Mouse (Mus musculus) v-Abl transformed pro-B cells (cell line): ENCODE results near the gene Hmga2.

Source experiments
- in situ Hi-C, 2 experiments: fragments of 400-800 bp; cut with MboI; formaldehyde crosslinking; loops; one replicate each; pipeline ENCODE4 v1.15.1; 2025; ENCODE audit not compliant: unreplicated experiment in 2 of 2

The Hmga2 gene

DNA sequence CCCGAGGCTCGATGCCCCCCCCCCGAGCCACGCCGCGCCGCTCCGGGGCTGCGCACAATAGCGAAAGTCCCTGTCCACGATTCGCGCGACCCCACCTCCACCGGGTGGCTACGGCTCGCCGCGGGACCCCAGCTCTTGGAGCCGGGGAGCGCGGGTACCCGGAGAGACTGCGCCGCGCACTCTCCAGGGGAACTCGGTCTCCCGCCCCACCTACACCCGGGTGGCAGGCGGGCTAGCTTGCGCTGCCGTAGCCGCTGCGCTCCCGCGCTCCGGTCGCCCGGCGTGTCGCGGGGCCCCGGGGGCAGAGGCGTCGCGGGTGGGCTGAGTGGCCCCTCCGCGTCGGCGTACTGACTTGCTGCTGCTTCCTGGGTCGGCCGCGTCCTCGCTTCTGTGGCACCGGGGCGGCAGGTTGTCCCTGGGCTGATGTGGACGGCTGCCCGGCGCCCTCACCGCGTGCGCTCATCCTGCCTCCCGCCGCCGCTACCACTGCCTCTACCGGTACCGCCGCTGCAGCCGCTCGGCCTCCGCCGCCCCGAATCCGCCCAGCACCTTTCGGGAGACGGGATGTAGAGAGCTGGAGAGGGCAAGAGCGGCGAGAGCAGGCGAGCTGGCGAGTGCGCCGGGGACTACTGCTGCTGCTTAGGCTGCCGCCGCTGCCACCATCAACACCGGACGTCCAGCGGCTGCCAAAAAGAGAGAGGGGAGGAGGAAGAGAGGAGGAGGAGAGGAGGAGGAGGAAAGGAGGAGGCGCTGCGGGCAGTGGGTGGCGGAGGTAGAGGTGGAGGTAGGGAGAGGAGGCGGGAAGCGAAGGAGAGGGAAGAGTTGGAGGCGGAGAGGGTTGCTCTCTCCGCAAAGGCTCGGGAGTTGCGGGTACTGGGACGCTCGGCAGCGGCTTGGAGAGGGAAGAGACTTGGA is at the start of gene Hmga2:
Gene Hmga2, minus strand, starts transcription at position 869 of the 915 bp plus-strand sequence.
- in situ Hi-C loops = no loop called here

DNA sequence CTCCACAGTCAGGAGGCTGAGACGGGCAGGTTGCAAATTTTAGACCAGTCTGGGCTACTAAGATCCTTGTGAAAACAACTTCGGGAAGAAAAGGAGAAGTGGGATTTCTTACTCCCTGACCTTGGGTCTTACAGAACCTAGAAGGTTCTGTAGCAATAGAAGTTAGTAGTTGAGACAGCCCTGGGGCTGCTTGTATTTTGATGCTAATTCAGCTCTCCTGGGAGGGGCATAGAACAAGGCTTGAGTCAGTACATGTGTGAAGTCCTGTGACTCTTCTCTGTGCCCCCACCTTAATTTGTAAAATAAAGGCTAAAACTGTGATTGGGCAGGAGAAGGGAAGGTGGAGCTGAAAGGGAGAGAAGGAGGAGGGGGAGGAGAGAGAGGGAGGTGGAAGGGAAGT is 46.7 kb upstream of the Hmga2 start:
- in situ Hi-C loops = no loop called here

DNA sequence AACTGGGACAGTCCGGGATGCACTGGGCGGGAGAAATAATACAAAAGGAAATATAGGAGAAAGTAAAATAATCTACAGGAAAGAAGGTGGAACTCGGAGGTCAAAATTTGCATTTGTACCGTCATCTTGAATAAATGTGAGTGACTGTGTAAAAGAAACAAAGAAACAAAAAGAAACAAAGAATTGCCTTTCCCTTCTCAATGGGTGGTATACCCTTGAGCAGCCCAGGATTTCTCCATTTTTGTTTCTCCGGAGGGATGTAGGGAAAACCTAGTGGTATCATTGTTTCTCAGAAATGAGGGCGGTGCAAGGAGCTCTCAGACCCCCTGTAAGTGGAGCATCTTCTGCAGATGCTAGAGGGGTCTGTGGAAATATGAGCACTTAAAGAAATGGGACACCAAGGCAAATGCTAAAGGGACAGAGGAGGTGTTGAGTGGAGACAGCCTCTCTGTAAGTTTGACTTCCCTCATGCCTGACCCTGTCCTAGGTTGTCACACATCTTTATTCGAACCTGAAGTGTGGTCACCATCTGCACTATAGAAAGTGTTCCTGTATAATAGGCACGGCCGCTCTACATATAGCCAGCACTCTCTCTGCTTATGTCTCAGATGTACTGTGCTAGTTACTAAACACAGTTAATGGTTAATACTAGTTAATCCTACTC is 45.8 kb upstream of the Hmga2 start:
- in situ Hi-C loops = no loop called here

DNA sequence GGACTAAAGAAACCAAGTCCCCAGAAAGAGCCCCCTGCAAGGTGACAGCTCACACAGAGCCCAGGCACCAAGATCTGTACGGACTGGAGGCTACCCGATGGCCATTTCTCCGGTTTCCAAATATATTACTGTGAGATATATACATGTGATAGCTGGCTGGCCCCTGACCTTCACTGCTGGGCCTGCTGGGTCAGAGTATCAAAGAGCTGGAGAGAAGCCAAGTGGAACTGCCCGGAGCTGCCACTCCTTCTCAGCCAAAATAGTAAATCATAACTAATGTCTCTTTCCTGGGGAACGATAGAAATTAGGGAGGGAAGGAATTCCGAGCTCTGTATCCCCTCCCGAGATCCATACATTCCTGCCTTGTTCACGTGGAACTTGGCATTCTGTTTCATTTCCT is 40.0 kb upstream of the Hmga2 start:
- in situ Hi-C loops = no loop called here

DNA sequence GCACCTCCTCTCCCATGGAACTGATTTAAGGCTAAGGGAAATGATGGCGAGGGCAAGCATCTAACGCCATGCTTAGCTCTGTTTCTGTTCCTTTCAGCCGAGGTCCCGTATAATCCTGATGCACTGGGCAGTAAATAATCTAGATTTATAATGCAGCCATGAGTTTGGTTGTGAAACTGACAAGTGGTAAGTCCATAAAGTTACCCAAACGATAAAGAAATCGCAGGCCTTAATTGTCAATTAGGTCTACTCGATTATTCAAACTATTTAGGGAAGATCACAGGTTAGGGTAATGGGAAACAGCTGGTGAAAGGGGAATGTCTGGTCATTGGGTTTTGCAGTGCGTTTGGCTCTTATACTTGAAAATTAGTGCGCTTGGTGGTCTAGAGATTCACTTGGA is 37.5 kb upstream of the Hmga2 start:
- in situ Hi-C loops = no loop called here

DNA sequence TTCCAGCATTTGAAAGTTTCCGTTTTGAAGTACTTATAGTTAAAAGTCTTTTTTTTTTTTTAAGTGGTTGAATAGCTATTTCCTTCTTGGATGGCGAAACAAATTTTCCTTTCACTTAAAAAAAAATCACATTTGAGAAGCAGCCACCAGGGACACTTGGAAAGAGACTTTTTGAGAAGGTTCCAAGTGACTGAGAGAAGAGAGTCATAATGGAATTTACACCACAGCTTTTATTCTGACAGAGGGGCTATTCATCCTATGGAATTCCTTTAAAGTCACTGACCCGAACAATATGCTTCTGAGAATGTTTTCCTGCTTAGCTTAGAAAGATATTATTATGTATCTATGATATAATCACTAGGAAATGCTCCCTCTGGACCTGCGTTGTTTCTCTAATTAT is 36.7 kb upstream of the Hmga2 start:
- in situ Hi-C loops = no loop called here

DNA sequence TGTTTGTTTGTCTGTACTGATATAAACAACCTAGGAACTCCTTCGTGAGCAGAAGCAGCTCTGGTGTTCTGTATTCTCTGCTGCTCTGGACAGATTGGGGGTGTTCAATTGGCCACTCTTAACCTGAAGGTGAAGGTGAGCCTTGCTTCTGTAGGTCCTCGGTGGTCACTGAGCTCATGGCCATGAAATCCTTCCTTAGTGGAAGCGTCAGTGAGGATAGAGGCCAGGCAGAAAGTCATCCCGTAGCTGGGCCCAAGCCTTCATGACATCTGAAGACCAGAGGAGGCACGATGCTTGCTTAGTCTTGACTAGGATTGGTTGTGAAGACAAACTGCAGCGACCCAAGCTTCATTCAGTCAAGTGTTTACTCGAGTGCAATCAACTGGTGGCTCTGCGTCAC is 35.9 kb upstream of the Hmga2 start:
- in situ Hi-C loops = no loop called here

DNA sequence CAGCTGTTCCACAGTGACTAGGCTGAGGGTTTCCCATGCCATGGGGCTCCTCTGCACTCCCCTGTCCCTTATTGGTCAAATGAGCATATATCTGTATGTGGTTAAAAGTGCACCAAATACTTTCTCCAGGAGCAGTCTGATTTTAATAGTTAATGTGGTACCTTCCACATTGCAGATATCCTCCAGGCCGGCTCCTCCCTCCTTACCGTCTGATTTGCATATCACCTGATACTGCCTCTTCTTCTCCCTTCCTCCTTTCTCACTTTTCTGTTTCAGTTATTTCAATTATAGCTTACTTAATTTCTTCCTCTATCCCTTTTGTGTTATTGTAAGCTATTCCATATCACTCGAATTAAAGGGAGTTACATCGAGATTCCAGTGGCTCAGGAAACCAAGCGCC is 27.7 kb upstream of the Hmga2 start:
- in situ Hi-C loops = no loop called here

DNA sequence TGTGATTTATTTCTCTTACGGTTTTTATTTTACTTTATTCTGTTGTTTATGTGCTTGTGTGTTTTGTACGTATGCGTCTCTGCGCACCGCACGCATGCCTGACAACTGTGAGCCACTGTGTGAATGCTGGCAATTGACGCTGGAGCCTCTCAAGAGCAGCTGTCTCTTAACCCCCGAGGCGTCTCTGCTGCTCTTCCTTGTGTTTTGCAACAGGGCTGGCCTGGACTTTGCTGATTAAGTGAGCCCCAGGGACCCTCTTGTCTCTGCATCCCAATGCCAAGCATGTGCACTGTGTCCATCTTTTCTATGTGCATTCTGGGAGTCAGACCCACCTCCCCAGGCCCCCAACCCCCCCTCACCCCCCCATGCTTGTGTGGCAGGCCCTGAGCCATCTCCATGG is 24.5 kb upstream of the Hmga2 start:
- in situ Hi-C loops = no loop called here

DNA sequence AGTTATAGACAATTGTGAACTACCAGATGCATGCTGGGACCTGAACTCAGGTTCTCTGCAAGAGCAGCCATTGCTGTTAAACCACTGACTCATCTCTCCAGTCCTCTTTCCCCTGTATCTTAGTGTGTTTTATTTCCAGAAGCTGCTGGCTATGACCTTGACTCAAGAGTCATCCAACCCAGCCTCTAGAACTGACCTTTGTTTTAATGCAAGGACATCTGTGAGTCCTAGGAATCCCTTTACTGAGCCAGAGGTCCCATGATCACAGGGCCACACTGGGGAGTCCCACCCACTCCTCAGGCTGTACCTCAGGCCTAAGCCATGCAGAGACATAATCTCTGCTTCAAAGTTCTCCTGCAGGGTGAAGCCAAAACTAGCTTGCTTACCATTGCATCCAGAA is 21.8 kb upstream of the Hmga2 start:
- in situ Hi-C loops = no loop called here

DNA sequence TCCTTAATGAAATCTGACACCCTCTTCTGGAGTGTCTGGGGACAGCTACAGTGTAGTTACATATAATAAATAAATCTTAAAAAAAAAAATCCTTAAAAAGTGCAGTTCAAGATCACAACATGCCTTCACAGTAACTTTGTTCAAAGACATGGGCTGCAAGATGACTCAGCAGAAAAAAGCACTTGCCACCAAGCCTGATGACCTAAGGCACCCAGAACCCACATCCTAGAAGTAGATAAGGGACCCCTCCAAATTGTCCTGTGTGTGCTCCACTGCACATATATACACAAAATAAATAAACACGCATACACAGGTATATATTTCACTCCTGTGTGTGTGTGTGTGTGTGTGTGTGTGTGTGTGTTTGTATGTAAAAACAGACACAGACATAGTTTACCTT is 18.4 kb upstream of the Hmga2 start:
- in situ Hi-C loops = no loop called here

DNA sequence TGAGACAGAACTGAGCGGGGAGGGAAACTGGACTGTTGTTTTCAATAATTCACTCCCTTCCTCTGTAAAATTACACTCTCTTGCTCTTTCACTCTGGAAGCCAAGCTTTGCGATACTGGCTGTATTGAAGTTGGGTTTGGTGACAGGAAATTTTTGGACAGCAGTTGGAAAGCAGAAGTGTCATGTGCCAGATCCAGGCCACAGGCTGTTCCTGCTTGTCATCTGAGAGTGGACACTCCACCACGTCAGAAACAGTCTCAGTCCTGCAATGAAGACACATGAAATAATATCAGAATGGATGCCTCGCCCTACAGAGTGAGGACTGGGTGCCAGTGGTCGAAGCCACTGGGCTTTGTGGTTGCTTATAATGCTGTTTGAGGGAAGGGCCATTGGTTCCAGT is 15.2 kb upstream of the Hmga2 start:
- in situ Hi-C loops = no loop called here

DNA sequence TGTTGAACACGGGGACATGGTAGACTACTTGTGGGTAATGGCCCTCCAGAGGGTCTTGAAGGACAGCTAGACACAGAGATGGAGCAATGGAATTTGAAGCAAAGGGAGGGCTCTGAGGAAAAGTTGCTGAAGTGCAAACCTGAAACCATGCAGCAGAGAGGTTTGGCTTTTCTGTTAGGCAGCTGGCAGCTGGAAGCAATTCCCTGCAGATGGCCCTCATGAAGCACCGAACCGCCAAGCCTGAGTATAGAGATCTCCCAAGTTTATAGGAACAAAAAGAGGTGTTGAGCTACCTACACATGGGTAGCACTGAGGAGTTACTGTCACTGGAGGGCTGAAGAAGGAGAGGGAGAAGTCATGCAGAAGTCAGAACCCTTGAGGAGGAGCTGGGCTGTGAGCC is 13.3 kb upstream of the Hmga2 start:
- in situ Hi-C loops = no loop called here

DNA sequence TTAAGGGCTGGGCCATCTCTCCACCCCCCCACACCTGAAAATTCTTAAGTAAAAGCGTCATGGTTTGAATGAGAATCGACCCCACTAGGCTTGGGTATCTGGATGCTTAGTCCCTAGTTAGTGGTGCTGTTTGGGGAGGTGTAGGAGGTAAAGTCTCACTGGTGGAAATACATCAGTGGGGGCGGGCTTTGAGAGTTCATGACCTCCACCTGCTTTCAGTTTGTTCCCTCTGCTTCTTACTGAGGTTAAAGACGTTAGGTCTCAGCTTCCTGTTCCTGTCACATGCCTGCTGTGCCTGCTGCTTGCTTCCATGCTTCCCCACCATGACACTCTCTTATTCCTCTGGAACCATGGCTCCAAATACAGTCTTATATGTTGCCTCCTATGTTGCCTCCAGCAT is 12.3 kb upstream of the Hmga2 start:
- in situ Hi-C loops = no loop called here

DNA sequence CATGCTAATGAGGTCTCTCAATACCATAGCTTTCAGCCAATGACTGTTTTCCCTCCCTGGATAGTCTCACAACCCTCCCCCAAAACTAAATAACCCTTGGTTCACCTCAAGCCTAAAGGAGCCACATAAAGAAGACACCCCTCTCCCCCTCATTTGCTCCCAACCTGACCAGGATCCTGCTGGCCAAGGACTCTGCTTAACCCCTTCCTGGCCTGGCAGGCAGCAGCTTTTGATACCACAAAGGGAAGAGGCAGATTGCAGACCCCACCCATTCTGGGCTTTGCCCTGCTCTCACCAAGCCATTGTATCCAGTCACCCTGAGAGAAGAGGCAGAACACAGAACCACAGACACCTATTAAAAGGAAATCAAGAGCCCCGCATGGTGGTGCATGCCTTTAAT is 11.6 kb upstream of the Hmga2 start:
- in situ Hi-C loops = no loop called here

DNA sequence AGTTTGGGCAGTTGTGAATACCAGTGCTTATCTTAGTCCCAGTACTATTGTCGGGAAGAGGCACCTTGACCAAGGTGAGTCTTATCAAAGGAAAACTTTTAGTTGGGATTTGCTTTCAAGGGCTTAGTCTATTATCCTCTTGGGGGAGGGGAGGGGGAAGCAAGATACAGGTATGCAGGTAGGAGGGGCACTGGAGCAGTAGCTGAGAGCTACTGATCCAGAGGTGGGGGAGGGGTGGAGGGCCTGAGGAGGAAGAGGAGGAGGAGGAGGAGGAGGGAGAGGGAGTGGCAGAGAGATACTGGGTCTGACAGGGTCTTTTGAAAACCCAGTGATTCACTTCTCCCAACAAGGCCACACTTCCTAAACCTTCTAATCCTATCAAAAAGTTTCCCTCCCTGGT is 9.2 kb upstream of the Hmga2 start:
- in situ Hi-C loops = no loop called here

DNA sequence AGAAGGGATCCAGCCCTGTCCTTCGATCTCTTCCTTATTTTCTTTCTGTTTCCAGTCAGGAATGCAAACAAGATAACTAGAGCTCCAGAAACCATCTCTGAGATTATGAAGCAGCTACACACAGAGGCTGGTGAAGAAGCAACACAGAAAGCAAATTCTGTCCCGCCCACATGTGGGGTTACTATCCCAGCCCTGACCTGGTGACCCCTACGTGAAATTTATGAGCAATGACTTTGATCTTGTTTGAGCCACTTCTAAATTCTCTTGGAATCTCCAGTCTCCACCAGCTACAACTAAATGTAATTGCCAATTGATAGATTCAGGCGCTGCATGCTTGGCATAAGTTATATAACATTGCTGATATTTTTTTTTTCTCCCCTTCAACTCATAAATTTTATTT is 7.9 kb upstream of the Hmga2 start:
- in situ Hi-C loops = no loop called here

DNA sequence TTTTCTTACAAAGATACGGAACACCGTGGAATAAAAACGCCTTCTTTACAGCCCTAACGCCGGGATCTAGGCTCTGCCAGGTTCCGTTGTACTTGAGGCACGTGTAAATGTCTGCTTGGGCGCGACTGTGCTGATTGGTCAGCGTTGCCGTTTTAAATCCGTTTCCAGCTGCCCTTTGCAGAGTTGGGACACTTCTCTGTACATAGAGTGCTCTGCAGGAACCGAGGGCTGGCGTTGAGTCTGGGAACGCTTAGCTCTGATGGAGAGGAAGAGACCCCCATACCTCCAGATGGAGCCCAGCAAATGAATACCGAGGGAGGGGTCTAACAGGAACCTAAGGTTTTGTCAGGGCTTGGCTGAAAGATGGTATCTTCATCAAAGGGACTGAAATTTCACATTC is 1.9 kb upstream of the Hmga2 start:
- in situ Hi-C loops = no loop called here

DNA sequence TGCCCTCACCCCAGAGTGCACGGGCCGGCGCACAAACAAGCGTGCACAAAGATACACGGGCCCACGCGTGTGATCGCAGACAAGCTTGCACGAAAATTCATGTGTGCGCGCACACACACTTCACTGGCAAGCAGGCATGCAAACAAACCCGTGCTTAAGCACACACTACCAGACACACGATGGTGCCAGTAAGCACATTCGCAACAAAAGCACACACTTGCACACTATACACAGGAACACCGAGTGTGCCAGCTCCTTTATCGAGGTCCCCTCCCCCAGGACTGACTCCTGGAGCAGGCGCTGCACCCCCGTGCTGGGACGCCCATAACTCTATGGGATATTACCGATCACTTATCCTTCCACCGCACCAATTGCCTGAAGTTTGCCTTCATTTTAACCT is 1.2 kb upstream of the Hmga2 start:
- in situ Hi-C loops = no loop called here

DNA sequence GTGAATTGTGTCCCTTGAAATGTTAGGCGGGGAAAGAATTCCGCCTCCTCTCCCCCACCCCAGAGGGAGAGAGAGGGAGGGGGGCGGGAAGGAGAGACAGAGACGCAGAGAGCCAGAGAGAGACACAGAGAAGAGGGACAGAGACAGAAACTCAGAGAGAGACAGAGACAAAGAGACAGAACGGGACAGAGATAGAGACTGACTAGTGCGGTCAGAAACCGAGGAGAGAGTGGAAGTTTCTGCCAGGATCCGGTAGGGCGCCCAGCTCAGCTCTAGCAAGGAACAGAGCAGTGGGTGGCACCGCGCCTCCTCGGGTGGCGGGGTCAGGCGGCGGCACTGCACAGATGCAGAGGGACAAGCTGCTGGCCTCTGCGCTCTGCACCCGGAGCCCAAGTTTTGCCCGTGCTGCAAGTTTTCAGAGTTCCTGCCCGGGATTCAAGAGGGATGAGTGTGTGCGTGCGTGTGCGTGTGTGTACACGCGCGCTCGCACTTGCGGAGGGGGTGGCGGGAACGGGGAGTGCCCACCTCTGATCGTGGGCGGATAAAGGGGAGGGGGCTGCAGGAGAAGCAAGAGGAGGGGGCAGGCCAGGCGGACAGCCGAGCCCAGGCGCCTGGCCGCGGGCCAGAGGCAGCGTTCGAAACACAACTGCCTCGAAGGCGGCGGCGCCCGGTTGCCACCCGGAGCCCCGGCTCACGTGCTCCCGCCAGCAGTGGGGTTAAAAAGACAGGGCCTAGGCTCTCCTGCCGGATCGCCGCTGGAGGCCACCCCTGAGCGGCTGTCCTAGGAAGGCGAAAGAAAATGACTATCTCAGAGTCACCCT is 457 bp upstream of the Hmga2 start:
- in situ Hi-C loops = no loop called here

DNA sequence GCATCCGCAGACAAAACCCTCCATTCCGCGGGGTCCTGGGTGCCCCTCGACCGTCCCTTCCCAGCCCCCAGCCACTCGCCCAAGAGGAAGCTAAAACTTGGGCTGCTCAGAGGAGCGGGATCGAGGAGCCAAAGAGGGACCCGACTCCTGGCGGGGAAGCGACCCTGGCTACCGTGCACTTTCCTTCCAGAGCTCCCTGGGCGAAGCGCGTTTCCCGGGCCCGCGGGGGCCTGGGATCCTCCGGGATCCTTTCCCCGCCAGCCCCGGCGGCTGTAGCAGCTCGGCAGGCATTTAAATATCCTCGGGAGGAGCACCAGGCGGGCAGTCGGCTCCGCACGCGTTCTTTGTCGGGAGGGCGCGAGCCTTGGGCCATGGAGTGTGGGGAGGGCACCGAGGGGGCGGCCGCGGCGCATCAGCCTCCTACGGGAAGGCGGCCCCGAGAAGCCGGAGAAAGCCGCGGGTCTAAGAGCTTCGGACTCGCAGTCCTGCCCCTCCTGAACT is 1.2 kb downstream of the Hmga2 start:
- in situ Hi-C loops = no loop called here
